Mouse (Mus musculus) kidney, postnatal 36 days (tissue): Measurements from ENCODE around the gene Kif22.

ENCODE experiments used
- DNase-seq, 2 experiments: peaks; one replicate each; pipeline ENCODE4 v3.0.0; 2021 to 2022; ENCODE audit warnings: mixed read lengths in 2 of 2

Kif22 gene

GRCm38 (mm10) chr7:126983113-126983512, 59.2 kb downstream of the Kif22 start:
- DNase-seq: no peak

- DNase-seq: no peak
Observed at GRCm38 (mm10) chr7:126982054-126982453, 60.2 kb downstream of the Kif22 start.

- no peak for DNase-seq
Observed at GRCm38 (mm10) chr7:126981601-126982000, 60.7 kb downstream of the Kif22 start.

DNA sequence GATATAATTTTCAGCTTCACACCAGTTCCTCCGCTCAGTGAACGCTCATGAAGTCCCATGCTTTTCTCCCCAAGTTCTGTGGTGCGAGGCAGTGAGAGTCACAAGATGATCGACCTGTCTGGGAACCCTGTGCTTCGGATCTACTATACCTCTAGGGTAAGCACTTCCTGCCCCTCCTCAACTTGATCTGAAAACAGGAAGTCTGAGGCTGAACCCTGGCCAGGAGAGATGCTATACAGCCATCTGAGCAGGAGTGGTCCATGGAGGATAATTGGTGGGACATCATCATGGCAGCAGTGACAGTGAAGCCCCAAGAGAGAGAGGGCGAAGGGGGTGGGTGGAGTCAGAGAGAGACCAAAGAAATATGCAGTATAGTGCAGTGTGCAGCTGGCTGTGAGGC, 63.4 kb downstream of the Kif22 start:
- no peak for DNase-seq
